Mouse (Mus musculus): ENCODE data around the gene Enkd1.

Enkd1 gene

GRCm38 (mm10) chr8:105707498-105708403, at the start of gene Enkd1, which contains the start of gene 4933405L10Rik:
Enkd1 (minus strand) TSS chr8:105708210.
4933405L10Rik (plus strand) TSS chr8:105707655.
- peak; percentile 96 for DNase-seq (ENCODE audit: low read depth, low spot score)

GRCm38 (mm10) chr8:105754688-105755087, 46.7 kb upstream of the Enkd1 start:
- no peak for DNase-seq (ENCODE audit: low read depth, low spot score)

- DNase-seq (ENCODE audit: low read depth, low spot score) = no peak
Observed at GRCm38 (mm10) chr8:105753916-105754315, 45.9 kb upstream of the Enkd1 start.

DNA sequence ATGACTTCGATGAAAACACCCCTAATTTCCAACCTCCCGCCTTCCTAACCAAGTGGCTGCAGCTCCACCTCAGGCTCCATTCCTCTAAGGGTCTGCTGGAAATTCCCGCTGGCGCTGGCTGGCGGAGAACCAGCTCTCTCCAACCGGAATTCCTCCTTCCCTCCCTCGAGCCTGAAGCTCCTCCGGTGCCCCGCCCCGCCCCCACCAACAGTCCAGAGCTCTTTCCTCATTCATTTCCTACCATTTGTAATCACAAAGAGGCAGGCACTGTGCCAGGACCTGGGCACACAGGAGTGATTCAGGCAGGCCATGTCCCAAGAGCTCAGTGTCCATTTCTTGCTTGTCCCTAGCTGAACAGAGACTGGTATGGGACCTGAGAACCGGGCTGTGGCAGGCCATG, 42.6 kb upstream of the Enkd1 start:
- peak; percentile 13 for DNase-seq (ENCODE audit: low read depth, low spot score)

DNA sequence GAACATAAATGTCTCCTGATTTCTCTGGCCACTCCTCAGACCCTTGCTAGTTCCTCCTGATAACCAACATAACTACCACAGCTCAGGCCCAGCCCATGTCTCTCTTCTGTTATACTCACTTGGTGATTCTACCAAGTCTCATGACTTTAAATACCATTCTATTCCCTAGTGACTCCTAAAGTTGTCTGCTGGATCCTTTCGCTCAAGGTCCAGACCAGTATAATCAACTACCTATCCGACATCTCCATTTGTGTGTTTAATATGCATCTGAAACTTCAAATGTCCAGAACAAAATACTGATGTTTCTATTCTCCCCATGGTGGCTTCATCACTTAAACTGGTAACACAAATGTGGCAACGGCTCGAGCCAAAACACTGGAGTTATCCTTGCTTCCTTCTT, 35.3 kb upstream of the Enkd1 start:
- no peak for DNase-seq (ENCODE audit: low read depth, low spot score)

DNA sequence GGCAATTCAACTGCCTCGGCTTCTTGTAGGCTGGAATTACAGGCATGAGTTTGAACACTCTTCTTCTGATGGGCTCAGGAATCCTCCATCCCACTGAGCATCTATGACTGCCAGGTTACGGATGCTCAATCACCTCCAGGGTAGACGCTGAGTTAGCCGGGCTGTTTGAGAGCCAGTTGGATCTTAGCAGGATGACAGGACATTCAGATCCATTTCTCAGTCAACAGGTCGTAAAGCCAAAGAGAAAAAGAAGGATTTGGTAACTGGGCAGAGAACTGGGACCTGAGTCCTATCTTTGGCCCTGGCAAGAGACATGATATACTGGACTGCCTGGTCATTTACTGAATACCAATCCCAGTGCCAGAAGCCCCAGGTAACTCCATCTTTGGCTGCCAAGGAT, 31.2 kb upstream of the Enkd1 start:
- DNase-seq (ENCODE audit: low read depth, low spot score) = no peak

DNA sequence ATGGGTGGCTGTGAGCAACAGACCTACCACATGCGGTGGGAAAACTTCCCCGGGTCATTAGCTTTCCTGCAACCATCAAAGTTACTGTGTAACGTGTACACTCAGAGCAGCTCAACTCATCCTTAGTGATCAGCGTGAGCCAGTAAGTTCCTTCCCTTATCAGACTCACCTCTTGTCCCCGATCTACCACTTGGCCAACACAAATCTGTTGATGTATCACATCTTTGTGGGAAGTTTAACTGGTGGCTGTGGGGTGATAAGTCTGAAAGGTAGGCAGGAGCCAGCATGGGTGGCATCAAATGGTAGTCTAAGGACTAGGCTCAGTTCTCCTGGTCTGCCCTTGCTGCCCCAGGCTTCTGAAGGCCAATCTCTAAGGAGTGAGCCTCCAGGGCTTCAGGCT, 24.2 kb upstream of the Enkd1 start:
- no peak for DNase-seq (ENCODE audit: low read depth, low spot score)

DNA sequence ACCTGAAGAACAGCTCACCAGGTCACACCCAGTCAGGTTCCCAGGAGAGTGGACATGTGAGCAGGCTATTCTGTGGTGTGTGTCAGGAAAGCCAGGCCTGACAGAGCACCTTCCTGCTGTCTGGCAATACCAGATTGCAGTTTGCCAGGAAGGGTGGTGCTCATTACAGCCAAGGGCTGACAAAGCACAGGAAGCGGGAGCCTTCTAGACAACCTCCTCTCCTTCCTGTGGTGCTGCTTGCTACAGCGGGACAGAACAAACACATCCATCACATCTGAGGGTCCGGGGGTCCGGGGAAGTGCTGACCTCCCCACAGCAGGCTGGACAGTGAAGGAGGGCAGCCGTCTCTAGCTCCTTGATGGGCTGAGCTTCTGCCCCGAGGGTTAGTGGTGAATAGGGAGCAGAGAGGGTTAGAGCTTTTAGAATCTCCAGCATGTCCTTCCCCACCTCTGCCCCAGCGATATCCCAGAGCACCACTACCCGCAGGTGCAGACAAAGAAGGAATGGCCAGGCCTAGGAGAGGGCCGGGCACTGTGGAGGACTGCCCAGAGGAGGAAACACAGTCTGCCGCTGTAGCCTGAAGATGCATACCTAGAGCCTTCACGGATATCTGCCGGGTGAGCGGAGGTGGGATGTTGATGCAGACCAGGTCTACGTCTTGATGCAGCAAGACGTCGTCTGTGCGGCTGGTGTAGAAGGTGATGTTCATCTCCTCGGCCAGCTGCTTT, 19.6 kb upstream of the Enkd1 start:
- no peak for DNase-seq (ENCODE audit: low read depth, low spot score)

DNA sequence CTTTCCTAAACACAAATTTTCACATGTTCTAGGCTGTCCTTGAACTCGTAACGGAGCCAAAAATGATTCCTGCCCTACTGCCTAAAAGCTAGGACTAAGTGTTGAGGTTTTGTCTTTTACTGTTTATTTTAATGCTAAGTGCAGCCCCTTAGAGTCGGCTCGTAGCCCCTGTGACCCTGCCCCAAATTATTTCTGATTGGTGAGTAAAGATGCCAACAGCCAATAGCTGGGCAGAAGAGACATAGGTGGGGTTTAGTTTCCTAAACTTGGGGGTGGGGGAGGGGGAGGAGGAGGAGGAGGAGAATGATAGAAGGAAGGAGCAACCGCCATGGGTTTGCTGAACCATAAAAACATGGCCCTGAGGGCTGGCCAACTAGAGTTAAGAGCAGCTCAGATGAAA, 17.7 kb upstream of the Enkd1 start:
- DNase-seq (ENCODE audit: low read depth, low spot score) = no peak

DNA sequence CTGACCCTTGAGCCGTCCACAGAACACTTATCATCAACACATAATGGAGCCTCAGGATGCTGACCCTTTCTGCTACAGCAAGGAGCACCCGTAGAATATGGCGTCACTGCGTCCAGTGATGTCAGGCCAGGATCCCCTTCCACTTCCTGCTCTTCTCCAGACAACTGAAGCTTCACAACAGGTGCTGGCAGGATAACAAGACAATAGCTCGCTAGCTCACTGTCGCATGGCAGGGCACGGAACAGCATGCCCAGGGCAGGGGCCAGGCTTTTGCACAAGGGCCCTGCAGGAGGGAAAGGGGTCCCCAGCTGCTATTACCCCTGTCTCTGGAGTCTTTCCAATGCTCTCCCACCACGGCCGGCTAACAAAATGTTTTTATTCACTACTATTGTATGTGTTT, 14.9 kb upstream of the Enkd1 start:
- no peak for DNase-seq (ENCODE audit: low read depth, low spot score)

GRCm38 (mm10) chr8:105719637-105720036, 11.6 kb upstream of the Enkd1 start:
- DNase-seq (ENCODE audit: low read depth, low spot score) = no peak

- no peak for DNase-seq (ENCODE audit: low read depth, low spot score)
Observed at GRCm38 (mm10) chr8:105716302-105716945, 8.4 kb upstream of the Enkd1 start.

GRCm38 (mm10) chr8:105715042-105715441, 7.0 kb upstream of the Enkd1 start:
- no peak for DNase-seq (ENCODE audit: low read depth, low spot score)

DNA sequence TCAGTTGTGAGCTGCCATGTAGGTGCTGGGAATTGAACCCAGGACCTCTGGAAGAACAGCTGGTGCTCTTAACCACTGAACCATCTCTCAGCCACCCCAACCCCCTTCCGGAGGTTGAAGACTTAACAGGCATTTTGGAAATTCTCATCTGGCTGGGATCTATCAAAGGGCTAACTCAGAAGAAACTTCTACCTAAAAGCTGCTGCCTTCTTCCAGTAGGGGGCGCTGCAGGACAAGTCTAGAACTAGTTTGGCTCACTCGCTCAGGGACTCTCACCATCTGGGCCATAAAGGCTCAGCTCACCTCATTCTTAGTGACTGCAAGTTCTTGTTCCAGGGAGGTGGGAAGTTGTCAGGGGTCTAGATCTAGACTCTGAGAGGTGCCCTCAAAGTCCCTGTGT, 6.1 kb upstream of the Enkd1 start:
- peak; percentile 89 for DNase-seq (ENCODE audit: low read depth, low spot score)

- DNase-seq (ENCODE audit: low read depth, low spot score) = no peak
Observed at GRCm38 (mm10) chr8:105712286-105712685, 4.3 kb upstream of the Enkd1 start.

DNA sequence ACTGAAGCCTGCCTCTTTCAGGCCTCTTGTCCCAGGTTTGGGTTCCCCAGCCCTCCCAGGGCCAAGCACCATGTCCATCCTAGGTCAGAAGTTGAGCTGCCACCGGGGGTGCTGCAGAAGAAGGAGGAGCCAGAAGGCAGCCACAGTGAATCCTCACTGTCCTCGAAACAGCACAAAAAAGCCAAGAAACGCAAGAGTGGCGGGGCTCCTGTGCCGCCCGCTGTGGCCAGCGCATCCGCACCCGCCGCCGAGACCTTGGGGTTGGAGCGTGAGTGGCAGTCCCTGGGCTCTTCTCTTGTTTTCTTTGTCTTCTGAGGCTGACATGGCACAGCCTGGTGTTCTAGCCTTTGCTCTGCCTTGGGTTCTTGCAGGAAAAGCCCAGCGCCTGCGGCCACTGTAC, 1.3 kb upstream of the Enkd1 start:
- DNase-seq (ENCODE audit: low read depth, low spot score) = no peak

DNA sequence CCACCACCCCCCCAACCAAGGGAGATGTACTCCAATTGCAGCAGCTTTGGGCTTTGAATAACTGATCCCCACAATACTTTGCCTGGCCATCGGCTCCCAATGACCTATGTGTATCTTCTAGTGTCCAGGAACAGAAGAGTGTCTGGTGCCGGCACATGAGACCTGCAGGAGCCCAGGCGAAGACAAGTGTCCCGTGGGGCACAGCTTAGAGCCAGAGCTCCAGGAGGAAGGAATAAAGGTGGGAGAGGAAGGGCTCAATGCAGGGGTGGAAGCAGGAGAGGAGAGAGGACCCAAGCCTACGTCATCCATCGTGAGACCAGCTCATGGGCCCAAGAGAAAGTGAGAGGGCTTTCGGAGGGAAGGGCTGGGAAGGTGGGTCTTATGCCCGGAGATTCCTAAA, 665 bp upstream of the Enkd1 start:
- DNase-seq (ENCODE audit: low read depth, low spot score) = no peak

DNA sequence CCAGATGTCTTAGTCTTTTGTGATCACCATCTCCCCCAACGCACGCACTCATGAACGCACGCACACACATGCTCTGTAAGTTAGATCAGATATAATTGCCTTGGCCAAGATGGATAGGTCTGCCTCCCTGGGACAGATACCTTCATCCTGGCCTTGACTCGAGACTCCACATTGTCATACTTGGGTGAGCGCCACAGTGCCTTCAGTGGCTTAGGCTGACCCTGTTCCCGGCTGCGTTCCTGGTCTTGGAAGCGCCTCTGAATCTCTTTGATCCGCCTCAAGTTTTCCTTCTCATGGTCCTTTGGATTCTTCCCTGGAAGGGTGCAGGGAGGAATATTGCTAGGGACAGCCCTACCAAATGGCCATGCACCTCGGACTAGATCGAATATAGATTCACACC, 1.6 kb downstream of the Enkd1 start:
- DNase-seq (ENCODE audit: low read depth, low spot score) = no peak

- no peak for DNase-seq (ENCODE audit: low read depth, low spot score)
Observed at GRCm38 (mm10) chr8:105704955-105705354, 3.1 kb downstream of the Enkd1 start.

- no peak for DNase-seq (ENCODE audit: low read depth, low spot score)
Observed at GRCm38 (mm10) chr8:105704146-105704812, 3.7 kb downstream of the Enkd1 start.

- DNase-seq (ENCODE audit: low read depth, low spot score) = no peak
Observed at GRCm38 (mm10) chr8:105702731-105703415, 5.1 kb downstream of the Enkd1 start.

Data from forelimb bud, embryonic 11.5 days (tissue).